Mouse (Mus musculus) adrenal gland, postnatal 10 days (tissue): Measurements from ENCODE around the gene Ldha. TPM values are rescaled to one million over a fixed set of nuclear protein-coding genes. Genes with fewer than 3 reads are reported as not detected.
"Not testable (repeated sequence)": the region's sequence is repeated elsewhere in the genome, so short reads cannot be mapped to it uniquely, and the experiment has no call there.

Experiments
- DNase-seq: peaks from one replicate; pipeline ENCODE4 v3.0.0; 2021; ENCODE audit warnings: mixed read lengths
- long read RNA-seq, 2 experiments: library from polyadenylated mRNA; stranded (forward); transcript quantifications; one replicate each; pipeline ENCODE4 v2.0.0; 2021
- total RNA-seq, 2 experiments: library from RNA; stranded (reverse); gene quantifications; 2 replicates each; pipeline ENCODE4 v1.2.3; 2021

The Ldha gene
- total RNA-seq: 100 to 1,000 TPM; 693 to 863 TPM
- long read RNA-seq, experiment 1, transcript Ldha-202 (8 exons, 1,588 nt): major isoform, 1,935 of 2,310 reads
- long read RNA-seq, experiment 1, partial matches to known transcripts: 290 of 2,310 reads
- long read RNA-seq, experiment 1, other reads (novel, unspliced or antisense): 85 of 2,310 reads
- long read RNA-seq, experiment 2, transcript Ldha-202 (8 exons, 1,588 nt): major isoform, 1,255 of 1,353 reads
- long read RNA-seq, experiment 2, partial matches to known transcripts: 73 of 1,353 reads
- long read RNA-seq, experiment 2, other reads (novel, unspliced or antisense): 23 of 1,353 reads

- no peak for DNase-seq
These were observed at the start of gene Ldha for GRCm38 (mm10) chr7:46840787-46841525. TSS of gene Ldha (plus strand) at chr7:46841475.

DNA sequence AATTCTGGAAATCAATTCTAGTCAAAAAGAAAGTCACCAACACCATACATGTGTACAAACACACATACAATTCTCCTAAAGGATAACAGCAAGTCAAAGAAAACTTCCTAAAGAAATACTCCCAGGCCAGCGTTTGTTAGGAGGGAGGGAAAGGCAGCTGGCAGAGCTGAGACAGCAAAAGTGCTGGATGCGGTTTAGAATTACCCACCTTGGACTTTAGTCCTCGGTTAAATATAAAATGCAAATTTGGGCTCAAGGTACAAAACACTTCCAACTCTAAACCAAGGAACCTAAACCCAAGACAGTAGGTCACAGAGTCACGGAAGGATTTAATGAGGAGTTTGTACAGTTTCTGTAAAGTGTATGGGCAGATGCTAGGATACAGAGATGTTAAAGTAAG is 47.4 kb upstream of the Ldha start:
- DNase-seq: no peak

DNA sequence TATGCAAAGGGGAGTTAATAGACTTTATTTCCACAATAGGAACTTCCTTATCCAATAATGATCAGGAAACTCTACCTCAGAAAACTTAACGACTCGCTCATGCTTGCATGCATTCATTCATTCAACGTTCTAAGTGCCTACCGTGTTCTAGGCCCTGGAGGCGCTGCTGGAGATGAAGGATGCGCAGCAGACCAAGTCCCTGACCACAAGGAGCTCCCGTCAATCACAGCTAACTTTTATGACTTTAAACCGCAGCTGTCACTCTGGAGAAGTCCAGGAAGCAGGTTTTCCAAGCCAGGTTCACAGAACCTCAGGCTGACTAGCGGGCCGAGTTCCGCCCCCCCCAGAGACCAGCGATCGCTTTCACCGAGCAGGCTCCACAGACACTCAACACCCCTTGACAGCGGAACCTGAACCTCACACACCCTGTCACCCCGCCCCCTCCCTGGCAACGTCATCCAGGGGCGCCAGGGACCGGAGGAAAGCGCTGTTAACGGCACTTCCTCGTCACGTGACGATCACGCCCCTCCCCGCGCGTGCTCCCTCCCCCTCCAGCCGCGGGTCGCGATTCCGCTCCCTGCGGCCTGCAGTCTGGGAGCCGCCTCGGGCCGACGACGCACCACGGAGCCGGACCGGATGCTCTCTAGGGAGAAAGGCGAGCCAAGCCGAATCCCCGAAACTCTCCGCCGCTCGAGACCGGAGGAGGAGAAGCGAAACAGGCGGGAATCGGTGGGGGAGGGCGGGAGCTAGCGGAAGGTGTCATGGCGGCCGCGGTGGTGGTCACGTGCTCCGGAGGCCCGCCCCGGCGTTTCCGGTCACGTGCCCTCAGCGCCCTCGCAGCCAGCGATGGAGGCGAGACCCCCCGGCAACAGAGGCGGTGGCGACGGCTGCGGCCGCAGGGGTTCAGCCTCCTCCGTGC is 45.7 kb upstream of the Ldha start, which contains the start of the genes Hps5 and Gtf2h1:
Gene Hps5, minus strand, starts transcription at position 778 of the 919 bp plus-strand sequence.
Gene Gtf2h1, plus strand, starts transcription at position 817 of the 919 bp plus-strand sequence.
- peak; percentile 100 for DNase-seq

DNA sequence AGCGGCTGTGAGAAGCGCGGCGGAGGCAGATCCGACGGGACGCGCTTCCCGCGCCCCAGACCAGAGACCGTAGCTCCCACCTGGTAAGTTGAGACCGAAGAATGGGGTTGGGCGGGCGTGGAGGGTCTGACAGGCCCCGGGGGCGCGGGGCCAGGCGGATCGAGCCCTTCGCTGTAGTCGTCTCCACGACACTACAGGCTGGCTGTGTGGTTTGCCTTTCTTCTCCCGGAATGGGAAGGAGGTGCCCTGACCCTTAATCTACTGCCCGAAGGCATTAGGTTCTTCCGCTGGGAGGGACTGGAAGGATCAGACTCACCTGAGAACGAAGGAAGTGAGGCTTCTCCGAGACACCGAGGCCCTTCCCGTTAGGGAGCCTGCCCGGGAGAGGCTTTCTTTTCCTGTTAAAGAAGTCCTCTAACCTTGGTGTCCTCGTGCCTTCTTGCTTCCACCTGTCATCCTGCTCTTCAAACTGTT is 45.0 kb upstream of the Ldha start:
- no peak for DNase-seq

DNA sequence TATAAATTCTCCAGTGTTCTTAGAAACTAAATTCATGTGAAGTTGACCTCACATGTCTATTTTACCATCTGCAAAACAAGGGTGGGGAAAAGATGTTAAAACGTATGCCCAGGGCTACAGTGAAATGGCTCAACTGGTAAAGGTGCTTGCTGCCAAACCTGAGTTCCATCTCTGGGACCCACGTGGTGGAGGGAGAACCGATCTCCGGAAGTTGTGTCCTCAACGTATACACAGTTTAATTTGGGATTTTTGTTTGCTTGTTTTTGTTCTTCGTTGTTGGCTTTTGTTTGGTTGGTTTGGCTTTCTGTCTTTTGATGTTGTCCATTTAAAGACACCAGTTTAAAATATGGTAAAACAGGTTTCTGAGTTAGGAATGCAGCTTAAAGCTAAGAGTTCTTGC is 44.5 kb upstream of the Ldha start:
- no peak for DNase-seq

GRCm38 (mm10) chr7:46810325-46810724 is 30.9 kb upstream of the Ldha start:
- DNase-seq: no peak

- DNase-seq: no peak
These were observed 27.3 kb upstream of the Ldha start for GRCm38 (mm10) chr7:46814012-46814411.

- DNase-seq: not testable (repeated sequence)
These were observed 20.2 kb upstream of the Ldha start for GRCm38 (mm10) chr7:46820876-46821632.

DNA sequence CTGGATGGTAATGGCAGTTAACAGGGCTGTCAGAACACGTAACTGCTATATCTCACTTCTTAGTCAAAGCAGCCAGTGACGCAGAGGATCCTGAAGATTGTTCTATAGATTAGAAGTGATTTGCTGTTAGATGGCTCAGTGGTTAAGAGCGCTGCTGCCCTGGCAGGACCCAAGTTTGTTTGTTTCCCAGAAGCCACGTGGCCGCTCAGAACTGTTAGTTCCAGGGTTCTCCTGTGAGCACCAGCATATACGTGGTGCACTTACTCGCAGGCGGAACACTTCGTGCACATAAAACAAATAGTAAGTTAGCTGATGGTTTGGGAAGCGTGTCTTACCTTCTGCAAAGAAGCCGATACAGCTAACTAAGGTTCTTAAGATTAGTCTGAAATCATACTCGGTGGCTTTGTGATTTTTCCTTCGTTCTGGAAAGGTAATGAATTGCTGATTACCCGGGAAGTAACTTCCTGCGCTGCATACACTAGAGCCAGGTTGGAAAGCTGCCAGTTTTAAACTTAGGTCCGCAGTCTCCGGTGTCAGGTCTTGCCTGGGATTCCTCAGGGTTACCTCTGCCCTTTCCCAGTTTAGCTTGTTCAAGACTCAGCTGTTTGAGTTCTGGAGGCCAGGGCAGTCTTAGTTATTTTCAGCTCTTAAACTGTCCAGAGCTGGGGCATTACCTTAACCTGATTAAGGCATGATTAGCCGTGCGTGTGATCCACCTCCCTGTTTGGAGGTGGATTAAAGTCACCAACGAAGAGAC is 14.1 kb upstream of the Ldha start:
- no peak for DNase-seq

GRCm38 (mm10) chr7:46827803-46828184 is 13.5 kb upstream of the Ldha start:
- DNase-seq: no peak

GRCm38 (mm10) chr7:46829911-46830310 is 11.4 kb upstream of the Ldha start:
- peak; percentile 53 for DNase-seq

- no peak for DNase-seq
These were observed 10.3 kb upstream of the Ldha start for GRCm38 (mm10) chr7:46830799-46831590.

- no peak for DNase-seq
These were observed 9.6 kb upstream of the Ldha start for GRCm38 (mm10) chr7:46831693-46832092.

GRCm38 (mm10) chr7:46832112-46832810 is 9.0 kb upstream of the Ldha start:
- not testable (repeated sequence) for DNase-seq

GRCm38 (mm10) chr7:46833266-46833665 is 8.0 kb upstream of the Ldha start:
- DNase-seq: peak; percentile 29

DNA sequence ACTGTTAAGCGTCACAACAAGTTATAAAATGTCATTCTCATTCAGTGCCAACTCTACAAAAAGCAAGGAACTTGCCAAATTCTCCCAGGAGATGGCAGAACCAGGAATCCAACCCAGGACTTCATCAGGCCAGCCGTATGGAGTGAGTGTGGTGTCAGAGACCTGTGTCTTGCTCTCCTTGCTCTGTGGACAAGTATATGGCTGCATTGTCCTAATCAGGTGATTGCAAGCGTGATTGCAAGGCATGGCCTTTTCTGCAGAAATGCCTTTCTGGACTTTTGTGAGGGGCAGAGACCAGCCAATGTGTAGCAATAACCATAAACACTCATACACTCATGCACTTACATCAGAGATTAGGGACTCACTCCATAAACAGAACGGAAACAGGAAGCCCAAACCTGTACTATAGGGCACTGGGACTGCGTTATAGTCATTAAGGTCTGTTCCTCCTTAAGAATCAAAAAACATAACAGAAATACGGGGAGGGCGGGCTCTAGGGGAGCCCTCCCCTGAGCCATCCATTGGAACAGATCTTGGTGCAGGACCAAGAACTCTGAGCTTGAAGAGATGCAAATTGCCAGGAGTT is 7.5 kb upstream of the Ldha start:
- no peak for DNase-seq

DNA sequence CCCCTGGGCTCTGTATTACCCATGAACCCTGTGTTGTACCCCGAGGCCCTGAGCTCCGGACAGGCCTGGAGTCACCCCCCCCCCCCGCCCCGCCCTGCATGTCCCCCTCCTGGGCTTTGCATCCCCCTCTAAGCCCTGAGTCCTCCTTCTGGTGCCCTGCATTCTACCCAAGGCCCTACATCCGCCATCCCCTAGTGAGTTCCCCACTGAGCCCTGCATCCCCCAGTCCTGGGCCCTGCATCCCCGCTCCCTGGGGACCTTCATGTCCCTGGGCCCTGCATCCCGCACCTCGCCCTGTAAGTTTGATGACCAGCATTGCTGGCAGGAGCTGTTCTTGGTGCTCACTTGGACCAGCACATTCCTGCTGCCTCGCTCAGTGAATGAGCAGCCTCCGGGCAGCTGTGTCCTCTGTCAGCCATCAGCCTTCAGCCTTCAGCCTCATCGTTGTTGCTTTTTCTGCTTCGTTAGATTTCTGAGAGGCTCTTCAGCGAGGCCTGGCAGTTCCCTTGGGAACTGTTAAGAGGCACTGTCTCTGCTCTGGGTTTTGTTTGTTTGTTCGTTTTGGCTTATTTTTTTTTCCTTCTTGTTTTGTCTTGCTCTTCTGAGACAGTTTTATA is 6.2 kb upstream of the Ldha start:
- no peak for DNase-seq

DNA sequence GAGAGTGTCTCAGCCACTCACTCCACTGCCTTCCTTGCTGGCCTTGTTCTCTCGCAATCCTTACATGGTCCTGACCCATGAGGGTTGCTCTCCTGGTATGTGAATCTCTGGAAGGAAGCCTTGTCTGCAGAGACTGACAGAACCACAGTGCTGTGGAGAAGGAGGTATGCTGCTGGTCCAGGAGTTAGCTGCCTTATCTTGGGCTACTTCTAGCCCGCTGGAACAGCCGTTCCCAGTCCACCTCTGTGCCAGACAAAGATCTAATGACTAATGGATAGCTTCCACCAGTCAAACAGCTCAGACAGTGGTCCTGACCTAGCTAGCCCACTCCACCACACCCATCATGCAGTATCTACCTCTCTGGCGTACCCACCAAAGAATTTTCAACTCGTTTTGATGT is 4.9 kb upstream of the Ldha start:
- DNase-seq: no peak
